Mouse (Mus musculus) macrophage (primary cell): ENCODE data around the gene Cnot11. TPM values are rescaled to one million over a fixed set of nuclear protein-coding genes. Genes with fewer than 3 reads are reported as not detected.
A peak's percentile ranks its signal among the peaks of the same experiment; 100 is the strongest.
"Not testable (repeated sequence)": the region's sequence is repeated elsewhere in the genome, so short reads cannot be mapped to it uniquely, and the experiment has no call there.

Experiments used
- H3K27ac ChIP-seq: fragments of 350-480 bp; formaldehyde crosslinking; 2 replicates; pipeline ENCODE4 v1.9.0; 2021
- H3K36me3 ChIP-seq: fragments of 350-480 bp; formaldehyde crosslinking; 2 replicates; pipeline ENCODE4 v1.9.0; 2021; ENCODE audit errors: inconsistent target
- H3K4me3 ChIP-seq: fragments of 350-480 bp; formaldehyde crosslinking; 2 replicates; pipeline ENCODE4 v1.9.0; 2021; ENCODE audit errors: inconsistent target
- H3K79me2 ChIP-seq: fragments of 350-480 bp; formaldehyde crosslinking; 2 replicates; pipeline ENCODE4 v1.9.0; 2021; ENCODE audit errors: inconsistent target
- WGBS: methylation state at CpG from one replicate; pipeline ENCODE4 v1.1.7; 2026; ENCODE audit warnings: inconsistent platforms; ENCODE audit not compliant: missing documents; 5-methylcytosine and 5-hydroxymethylcytosine counted together
- polyA plus RNA-seq: library from polyadenylated mRNA; stranded (reverse); fragments of 250-400 nt; gene quantifications from 3 replicates; pipeline ENCODE4 v1.2.4, GENCODE M21; 2018; ENCODE audit warnings: inconsistent platforms

Gene Cnot11
- polyA plus RNA-seq, 1 experiment from 2014 or later, result 14.8 TPM

GRCm38 (mm10) chr1:39579139-39579538, 44.3 kb downstream of the Cnot11 start:
- peak overlapping the region; percentile 92 for H3K27ac ChIP-seq
- H3K4me3 ChIP-seq, result no peak overlapping the region

GRCm38 (mm10) chr1:39581215-39581614, 46.4 kb downstream of the Cnot11 start:
- Histone ChIP-seq H3K27ac (no peak overlapping the region), H3K36me3 (no peaks in the 10 kb centered on the region), H3K4me3 (no peak overlapping the region), H3K79me2 (peaks cover 4% of the 10 kb centered on the region)
- 92% methylated on average over 2 of the region's 3 CpGs for WGBS

More at GRCm38 (mm10) chr1:39579139-39579538, 44.3 kb downstream of the Cnot11 start:
- peaks cover 25% of the 10 kb centered on the region for H3K79me2 ChIP-seq
- WGBS, result 8% methylated on average over 6 of the region's 6 CpGs
- H3K36me3 ChIP-seq, result no peaks in the 10 kb centered on the region

GRCm38 (mm10) chr1:39583173-39583572, 48.4 kb downstream of the Cnot11 start:
- Histone ChIP-seq H3K27ac (peak overlapping the region; percentile 2), H3K4me3 (no peak overlapping the region), H3K79me2 (no peaks in the 10 kb centered on the region), H3K36me3 (no peaks in the 10 kb centered on the region)
- 48% methylated on average over 9 of the region's 9 CpGs for WGBS

GRCm38 (mm10) chr1:39585416-39585815, 50.6 kb downstream of the Cnot11 start:
- H3K27ac ChIP-seq, result no peak overlapping the region
- H3K79me2 ChIP-seq, result no peaks in the 10 kb centered on the region
- no peak overlapping the region for H3K4me3 ChIP-seq
- 58% methylated on average over 9 of the region's 9 CpGs for WGBS
- H3K36me3 ChIP-seq, result no peaks in the 10 kb centered on the region

GRCm38 (mm10) chr1:39590193-39590592, 55.4 kb downstream of the Cnot11 start:
- Histone ChIP-seq H3K27ac (peak overlapping the region; percentile 46), H3K4me3 (no peak overlapping the region), H3K36me3 (no peaks in the 10 kb centered on the region), H3K79me2 (no peaks in the 10 kb centered on the region)
- WGBS, result 21% methylated on average over 5 of the region's 5 CpGs

GRCm38 (mm10) chr1:39591557-39591956, 56.8 kb downstream of the Cnot11 start:
- not testable (repeated sequence) for H3K36me3 ChIP-seq, H3K4me3 ChIP-seq, H3K27ac ChIP-seq, H3K79me2 ChIP-seq
- WGBS, result 100% methylated on average over 1 of the region's 1 CpGs

GRCm38 (mm10) chr1:39592090-39592489, 57.3 kb downstream of the Cnot11 start:
- Histone ChIP-seq H3K79me2 (no peaks in the 10 kb centered on the region), H3K4me3 (no peak overlapping the region), H3K36me3 (no peaks in the 10 kb centered on the region), H3K27ac (no peak overlapping the region)
- WGBS, result 94% methylated on average over 4 of the region's 4 CpGs

GRCm38 (mm10) chr1:39593836-39594235, 59.0 kb downstream of the Cnot11 start:
- 91% methylated on average over 10 of the region's 10 CpGs for WGBS
- Histone ChIP-seq H3K36me3 (no peaks in the 10 kb centered on the region), H3K79me2 (no peaks in the 10 kb centered on the region), H3K4me3 (no peak overlapping the region), H3K27ac (no peak overlapping the region)

Other genes with a start within 250 kb of the Cnot11 start
- gene Rpl31, start 167.2 kb upstream of the Cnot11 start, polyA plus RNA-seq, result 365 to 739 TPM (median 719 TPM) in 3 replicates
- gene Tbc1d8, start 56.2 kb upstream of the Cnot11 start, polyA plus RNA-seq, result 7.5 to 23.4 TPM (median 13.9 TPM) in 3 replicates
- gene Rnf149, start 42.4 kb downstream of the Cnot11 start, polyA plus RNA-seq, result 117 to 167 TPM (median 137 TPM) in 3 replicates
- gene Creg2, start 116.5 kb downstream of the Cnot11 start, polyA plus RNA-seq, result 2.5 to 4.1 TPM (median 2.7 TPM) in 3 replicates
- not detected in 3 replicates for gene Rfx8, start 186.0 kb downstream of the Cnot11 start, polyA plus RNA-seq